Mouse (Mus musculus) kidney, adult 2 months (tissue): ENCODE measurements at regions not wholly inside any gene's neighbourhood (a gene's known extent, or its start where the extent isn't known, plus 50 kb on each side); places are given as distances from the start of the nearest gene placed in this dataset.

Experiments
- CTCF ChIP-seq: fragments of 200-500 bp; conservative IDR thresholded peaks from 2 replicates; pipeline ENCODE4 v1.5.1; 2011; ENCODE audit warnings: low read depth, mild to moderate bottlenecking, control low read depth, low read length, moderate library complexity, mixed read lengths; ENCODE audit not compliant: insufficient read depth, insufficient read length
- POLR2A ChIP-seq: fragments of 200-500 bp; IDR thresholded peaks from one replicate; pipeline ENCODE4 v1.6.1; 2011; ENCODE audit warnings: low read depth, low read length, control low read depth

DNA sequence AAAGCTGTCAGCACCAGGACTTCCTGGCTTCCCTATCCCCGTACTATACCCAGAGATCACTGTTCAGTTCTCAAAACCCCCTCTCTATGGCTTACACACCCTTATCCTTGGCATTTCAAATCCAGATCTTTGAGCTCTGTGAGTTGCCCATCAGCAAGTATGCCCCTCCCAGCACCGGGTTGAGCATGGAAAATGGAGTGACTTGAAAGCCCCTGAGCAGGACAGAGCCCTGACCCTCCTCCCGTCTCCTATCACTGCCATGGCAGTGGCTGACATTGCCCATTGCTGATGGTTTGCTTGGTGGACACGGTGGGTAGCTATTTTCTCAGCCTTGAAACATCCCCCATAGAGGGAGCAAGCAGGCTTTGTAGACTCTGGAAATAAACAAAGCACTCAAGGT is 135.9 kb upstream of the Agap1 start:
- TF ChIP-seq CTCF (no peak), POLR2A (no peak)
